Mouse (Mus musculus) CH12.LX (cell line): ENCODE data around the gene Smim24. TPM values are rescaled to one million over a fixed set of nuclear protein-coding genes. Genes with fewer than 3 reads are reported as not detected.

Experiments used
- DNase-seq: peaks from one replicate; pipeline ENCODE4 v3.0.0-alpha.2; 2013; ENCODE audit errors: extremely low read depth
- H3K27ac ChIP-seq: 2 replicates; pipeline ENCODE4 v1.5.1; 2012; ENCODE audit warnings: low read depth, mild to moderate bottlenecking, control low read depth, moderate library complexity; ENCODE audit not compliant: insufficient read depth
- H3K27me3 ChIP-seq: replicated peaks from 2 replicates; pipeline ENCODE3; 2012; ENCODE audit warnings: inconsistent platforms
- H3K36me3 ChIP-seq, 2 experiments: replicated peaks in 1 of 2; 2 replicates each; pipeline versions ENCODE3 to v1.6.1; 2012; ENCODE audit warnings: inconsistent platforms in 1 of 2, low read length in 1 of 2, mild to moderate bottlenecking in 1 of 2, mixed read lengths in 1 of 2, moderate library complexity in 1 of 2; ENCODE audit not compliant: control insufficient read depth in 1 of 2, insufficient read depth in 1 of 2
- H3K4me1 ChIP-seq, 2 experiments: 2 replicates each; pipeline ENCODE4 v1.6.1; 2012; ENCODE audit warnings: inconsistent platforms in 1 of 2, moderate library complexity in 1 of 2; ENCODE audit not compliant: insufficient read depth in 2 of 2, control insufficient read depth in 1 of 2
- H3K4me2 ChIP-seq: 2 replicates; pipeline ENCODE4 v1.6.1; 2012; ENCODE audit warnings: low read depth, mild to moderate bottlenecking, control low read depth; ENCODE audit not compliant: poor library complexity, insufficient read depth, severe bottlenecking
- H3K4me3 ChIP-seq, 3 experiments: fragments of 150-350 bp in 1 of 3; sonication (generic) in 1 of 3; replicated peaks in 1 of 3; 2 replicates each; pipeline versions ENCODE3 to v1.5.1; 2011 to 2012; ENCODE audit warnings: low read depth in 2 of 3, low read length in 2 of 3, mild to moderate bottlenecking in 2 of 3, moderate library complexity in 2 of 3, control low read depth in 1 of 3, improper control_type of control experiment in 1 of 3, inconsistent platforms in 1 of 3, mixed read lengths in 1 of 3; ENCODE audit not compliant: poor library complexity in 1 of 3
- H3K79me2 ChIP-seq: replicated peaks from 2 replicates; pipeline ENCODE4 v1.6.1; 2012; ENCODE audit warnings: mild to moderate bottlenecking, moderate library complexity; ENCODE audit not compliant: control insufficient read depth, poor library complexity, insufficient read depth, severe bottlenecking; ENCODE audit errors: extremely low read depth
- H3K9ac ChIP-seq: 2 replicates; pipeline ENCODE4 v1.6.1; 2012; ENCODE audit warnings: low read depth, mild to moderate bottlenecking, control low read depth, moderate library complexity; ENCODE audit not compliant: insufficient read depth
- H3K9me3 ChIP-seq: replicated peaks from 2 replicates; pipeline ENCODE3; 2012; ENCODE audit warnings: low read length, inconsistent platforms, mixed read lengths
- BHLHE40 ChIP-seq: IDR thresholded peaks from 2 replicates; pipeline ENCODE4 v1.6.1; 2011; ENCODE audit warnings: mild to moderate bottlenecking, low read depth, low read length, improper control_type of control experiment
- CHD1 ChIP-seq: IDR thresholded peaks from 2 replicates; pipeline ENCODE4 v1.6.1; 2012; ENCODE audit warnings: low read depth, low read length, improper control_type of control experiment, inconsistent platforms
- CHD2 ChIP-seq: IDR thresholded peaks from 2 replicates; pipeline ENCODE4 v1.6.1; 2011; ENCODE audit warnings: low read length, improper control_type of control experiment
- CTCF ChIP-seq, 2 experiments: IDR thresholded peaks in 1 of 2; conservative IDR thresholded peaks in 1 of 2; 2 replicates each; pipeline ENCODE4 v1.5.1; 2011 to 2012; ENCODE audit warnings: low read depth in 2 of 2, low read length in 2 of 2, improper control_type of control experiment in 1 of 2, inconsistent platforms in 1 of 2, mild to moderate bottlenecking in 1 of 2, moderate library complexity in 1 of 2
- ELF1 ChIP-seq: IDR thresholded peaks from 2 replicates; pipeline ENCODE4 v1.6.1; 2014; ENCODE audit warnings: low read depth, mild to moderate bottlenecking, inconsistent platforms, low read length, improper control_type of control experiment
- ETS1 ChIP-seq: conservative IDR thresholded peaks from 2 replicates; pipeline ENCODE4 v1.6.1; 2012; ENCODE audit warnings: low read depth, mild to moderate bottlenecking, inconsistent platforms, low read length, improper control_type of control experiment, moderate library complexity
- GABPA ChIP-seq: IDR thresholded peaks from 2 replicates; pipeline ENCODE4 v1.6.1; 2012; ENCODE audit warnings: low read depth, low read length, improper control_type of control experiment, inconsistent platforms; ENCODE audit not compliant: insufficient replicate concordance
- JUND ChIP-seq: conservative IDR thresholded peaks from 2 replicates; pipeline ENCODE4 v1.6.1; 2011; ENCODE audit warnings: low read depth, low read length, improper control_type of control experiment
- KAT2A ChIP-seq: IDR thresholded peaks from 2 replicates; pipeline ENCODE4 v1.6.1; 2012; ENCODE audit warnings: low read length, improper control_type of control experiment, inconsistent platforms; ENCODE audit not compliant: insufficient replicate concordance
- MAX ChIP-seq: IDR thresholded peaks from 2 replicates; pipeline ENCODE4 v1.6.1; 2011; ENCODE audit warnings: low read length, improper control_type of control experiment
- MAZ ChIP-seq: IDR thresholded peaks from 2 replicates; pipeline ENCODE4 v1.6.1; 2012; ENCODE audit warnings: low read depth, mild to moderate bottlenecking, inconsistent platforms, low read length, improper control_type of control experiment, moderate library complexity
- NELFE ChIP-seq: IDR thresholded peaks from 2 replicates; pipeline ENCODE4 v1.6.1; 2011; ENCODE audit warnings: low read depth, low read length, improper control_type of control experiment
- PAX5 ChIP-seq: IDR thresholded peaks from 2 replicates; pipeline ENCODE4 v1.6.1; 2012; ENCODE audit warnings: low read length, inconsistent platforms, mixed read lengths
- POLR2A ChIP-seq: IDR thresholded peaks from 2 replicates; pipeline ENCODE4 v1.6.1; 2011; ENCODE audit warnings: low read depth, mild to moderate bottlenecking, improper control_type of control experiment, low read length
- RAD21 ChIP-seq: IDR thresholded peaks from 2 replicates; pipeline ENCODE4 v1.6.1; 2011; ENCODE audit warnings: low read depth, mild to moderate bottlenecking, low read length, improper control_type of control experiment, moderate library complexity
- SMC3 ChIP-seq: IDR thresholded peaks from 2 replicates; pipeline ENCODE4 v1.6.1; 2011; ENCODE audit warnings: low read depth, low read length, improper control_type of control experiment
- TCF12 ChIP-seq: IDR thresholded peaks from 2 replicates; pipeline ENCODE4 v1.6.1; 2014; ENCODE audit warnings: low read depth, mild to moderate bottlenecking, inconsistent platforms, low read length, improper control_type of control experiment
- UBTF ChIP-seq: IDR thresholded peaks from 2 replicates; pipeline ENCODE4 v1.6.1; 2012; ENCODE audit warnings: low read depth, mild to moderate bottlenecking, inconsistent platforms, low read length, improper control_type of control experiment, moderate library complexity
- USF1 ChIP-seq: IDR thresholded peaks from 2 replicates; pipeline ENCODE4 v1.6.1; 2014; ENCODE audit warnings: low read depth, mild to moderate bottlenecking, inconsistent platforms, low read length, improper control_type of control experiment
- ZC3H11A ChIP-seq: IDR thresholded peaks from 2 replicates; pipeline ENCODE4 v1.6.1; 2012; ENCODE audit warnings: low read depth, mild to moderate bottlenecking, inconsistent platforms, low read length, improper control_type of control experiment
- dilution Hi-C: fragments of 300-500 bp; cut with MboI; formaldehyde crosslinking; loops from 2 replicates; pipeline ENCODE4 v1.14.3; 2020; ENCODE audit warnings: low sequenced_read_pairs; ENCODE audit not compliant: extremely low pct_unique_long_range_greater_than_20kb, extremely low pct_ligation_motif_present
- in situ Hi-C: fragments of 300-500 bp; cut with MboI; formaldehyde crosslinking; loops from 3 replicates; pipeline ENCODE4 v1.14.3; 2019; ENCODE audit warnings: low sequenced_read_pairs, low pct_ligation_motif_present, low pct_unique_long_range_greater_than_20kb, mixed read lengths
- polyA plus RNA-seq: library from polyadenylated mRNA; unstranded; fragments of >175 nt; gene quantifications from 2 replicates; pipeline ENCODE4 v1.2.1, GENCODE M21; 2012; ENCODE audit warnings: low read depth; ENCODE audit not compliant: insufficient read length
- total RNA-seq, 2 experiments: library from RNA; depleted of rRNA; stranded (reverse); fragments of 300-350 nt in 1 of 2; fragments of >200 nt in 1 of 2; gene quantifications; 2 replicates each; pipeline ENCODE4 v1.2.3; 2012 to 2014

The Smim24 gene
- total and polyA plus RNA-seq, 3 experiments = 0.13 to 0.64 TPM; not detected in 1

GRCm38 (mm10) chr10:81377362-81377664 is 15.5 kb upstream of the Smim24 start:
- peak overlapping the region; percentile 29; the same call in 1 of the 2 replicates for H3K27ac ChIP-seq

GRCm38 (mm10) chr10:81377793-81378552 is 14.9 kb upstream of the Smim24 start, which contains the start of gene Fzr1:
Gene Fzr1, minus strand, starts transcription at chr10:81378516.
- TF ChIP-seq RAD21 = no peak
- peak; percentile 11 for TF ChIP-seq NELFE
- peak; percentile 64 for TF ChIP-seq POLR2A
- TF ChIP-seq BHLHE40 = no peak
- H3K4me1 ChIP-seq = peaks cover 5 to 42% of the 10 kb centered on the region in 2 experiments; a peak in 3 of 4 replicates

More at GRCm38 (mm10) chr10:81377362-81377664, 15.5 kb upstream of the Smim24 start:
- peaks cover 5 to 42% of the 10 kb centered on the region in 2 experiments; a peak in 3 of 4 replicates for H3K4me1 ChIP-seq
- peak overlapping the region; percentile 75 to 97 (median 90) for H3K4me3 ChIP-seq
- dilution Hi-C loops = no loop called here
- H3K9ac ChIP-seq = peak overlapping the region; percentile 90
- in situ Hi-C loops = no loop called here
- no peaks in the 10 kb centered on the region for H3K27me3 ChIP-seq
- no peak for DNase-seq
- peak overlapping the region; percentile 94 for H3K4me2 ChIP-seq
- H3K79me2 ChIP-seq = peaks cover 36% of the 10 kb centered on the region
- H3K36me3 ChIP-seq = peaks cover 24 to 31% of the 10 kb centered on the region in 2 experiments
- TF ChIP-seq KAT2A (no peak), MAZ (no peak), ELF1 (no peak), MAX (no peak), POLR2A (no peak), USF1 (no peak), UBTF (no peak), CTCF (conservative IDR thresholded peaks at IDR 0.05 in 1 of 2, IDR thresholded peaks at IDR 0.05 in 1 of 2; ENCODE audit: low read depth in 2 of 2, low read length in 2 of 2) (no peak), ZC3H11A (no peak), TCF12 (no peak), PAX5 (no peak), CHD2 (no peak), ETS1 (no peak), GABPA (no peak), CHD1 (no peak), SMC3 (no peak), JUND (no peak)
- TF ChIP-seq, all 38 proteins: peak for 0
- H3K9me3 ChIP-seq = no peaks in the 10 kb centered on the region

More at GRCm38 (mm10) chr10:81377793-81378552, 14.9 kb upstream of the Smim24 start, which contains the start of gene Fzr1:
- Histone ChIP-seq H3K36me3 (peaks cover 18 to 24% of the 10 kb centered on the region in 2 experiments), H3K9ac (peak within 1 kb of the TSS; percentile 90), H3K27me3 (no peaks in the 10 kb centered on the region), H3K9me3 (no peaks in the 10 kb centered on the region), H3K4me2 (peak within 1 kb of the TSS; percentile 94), H3K79me2 (peaks cover 36% of the 10 kb centered on the region), H3K4me3 (peak within 1 kb of the TSS; percentile 75 to 97 (median 90)), H3K27ac (peak within 1 kb of the TSS; percentile 29)
- DNase-seq = no peak
- dilution Hi-C loops = no loop called here
- in situ Hi-C loops = no loop called here
